Mouse (Mus musculus) forebrain, embryonic 13.5 days (tissue): Measurements from ENCODE around the gene Coro2b. TPM values are rescaled to one million over a fixed set of nuclear protein-coding genes. Genes with fewer than 3 reads are reported as not detected.

Experiments
- ATAC-seq: fragments of 200-750 bp; cut with Nextera tagmentation; 2 replicates; pipeline ENCODE4 v1.8.0; 2017
- H3K27ac ChIP-seq: fragments of 300-500 bp; sonication (generic); 2 replicates; pipeline ENCODE4 v1.5.1; 2015; ENCODE audit warnings: inconsistent platforms, mild to moderate bottlenecking, moderate library complexity
- H3K27me3 ChIP-seq: fragments of 300-500 bp; sonication (generic); 2 replicates; pipeline ENCODE4 v1.6.1; 2015; ENCODE audit warnings: mild to moderate bottlenecking, inconsistent platforms
- H3K36me3 ChIP-seq: fragments of 300-500 bp; sonication (generic); 2 replicates; pipeline ENCODE4 v1.6.1; 2015; ENCODE audit warnings: mild to moderate bottlenecking, inconsistent platforms; ENCODE audit not compliant: poor library complexity, severe bottlenecking
- H3K4me1 ChIP-seq: fragments of 300-500 bp; sonication (generic); 2 replicates; pipeline ENCODE4 v1.6.1; 2015; ENCODE audit warnings: inconsistent platforms
- H3K4me2 ChIP-seq: fragments of 300-500 bp; sonication (generic); 2 replicates; pipeline ENCODE4 v1.6.1; 2015; ENCODE audit warnings: inconsistent platforms, mild to moderate bottlenecking, moderate library complexity
- H3K4me3 ChIP-seq: fragments of 300-500 bp; sonication (generic); 2 replicates; pipeline ENCODE4 v1.5.1; 2015; ENCODE audit warnings: mild to moderate bottlenecking, inconsistent platforms
- H3K9ac ChIP-seq: fragments of 300-500 bp; sonication (generic); 2 replicates; pipeline ENCODE4 v1.6.1; 2015; ENCODE audit warnings: mild to moderate bottlenecking, inconsistent platforms
- H3K9me3 ChIP-seq: fragments of 300-500 bp; sonication (generic); replicated peaks from 2 replicates; pipeline ENCODE4 v1.6.1; 2016; ENCODE audit warnings: inconsistent platforms
- WGBS: fragments of 180-500 bp; shearing (Covaris S2); methylation state at CpG from one replicate; pipeline ENCODE4 v1.1.7; 2015; 5-methylcytosine and 5-hydroxymethylcytosine counted together
- polyA plus RNA-seq: library from polyadenylated mRNA; unstranded; fragments of >200 nt; fragmentation: Nextera tagmentation; extraction: Ambion mirVana; gene quantifications from 2 replicates; pipeline ENCODE4 v1.2.1, GENCODE M21; 2015

Coro2b gene
- polyA plus RNA-seq, 1 experiment from 2014 or later: 37.0 TPM

DNA sequence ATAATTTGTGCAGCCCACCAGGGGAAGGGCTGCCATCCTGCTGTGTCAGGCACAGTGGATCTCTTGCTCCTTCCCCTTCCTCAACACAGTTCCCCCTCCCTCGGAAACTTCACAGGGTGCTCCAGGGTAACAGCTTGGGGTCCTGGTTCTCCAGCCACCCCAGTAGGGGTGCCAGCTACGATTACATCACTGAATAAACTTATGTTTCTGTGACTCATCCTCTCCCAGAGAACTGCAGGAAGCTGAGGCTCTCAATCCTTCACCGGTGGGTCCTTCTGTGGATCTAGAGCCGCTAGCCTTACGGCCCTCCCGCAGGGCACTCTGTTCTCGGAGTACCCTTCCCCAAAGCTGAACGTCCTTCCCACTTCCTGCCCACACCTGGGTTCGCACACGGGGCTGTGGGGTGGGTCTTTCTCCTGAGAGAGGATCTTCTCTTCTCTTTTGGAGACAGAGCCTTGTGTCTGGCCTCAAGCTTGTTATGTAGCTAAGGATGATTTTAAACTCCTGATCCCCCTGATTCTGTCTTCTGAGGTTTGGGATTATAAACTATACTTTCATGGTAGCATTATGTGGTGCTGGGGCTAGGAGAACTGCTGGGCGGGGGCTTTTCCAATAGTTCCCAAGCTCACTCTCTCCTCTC is 136.2 kb downstream of the Coro2b start:
- no peak overlapping the region for H3K9ac ChIP-seq
- no peak overlapping the region for H3K4me2 ChIP-seq
- H3K27ac ChIP-seq: no peak overlapping the region
- WGBS: 79% methylated on average over 11 of the region's 11 CpGs
- H3K4me1 ChIP-seq: no peaks in the 10 kb centered on the region
- H3K27me3 ChIP-seq: no peaks in the 10 kb centered on the region
- no peak for ATAC-seq
- H3K36me3 ChIP-seq: no peaks in the 10 kb centered on the region
- H3K9me3 ChIP-seq: no peaks in the 10 kb centered on the region
- H3K4me3 ChIP-seq: no peak overlapping the region

DNA sequence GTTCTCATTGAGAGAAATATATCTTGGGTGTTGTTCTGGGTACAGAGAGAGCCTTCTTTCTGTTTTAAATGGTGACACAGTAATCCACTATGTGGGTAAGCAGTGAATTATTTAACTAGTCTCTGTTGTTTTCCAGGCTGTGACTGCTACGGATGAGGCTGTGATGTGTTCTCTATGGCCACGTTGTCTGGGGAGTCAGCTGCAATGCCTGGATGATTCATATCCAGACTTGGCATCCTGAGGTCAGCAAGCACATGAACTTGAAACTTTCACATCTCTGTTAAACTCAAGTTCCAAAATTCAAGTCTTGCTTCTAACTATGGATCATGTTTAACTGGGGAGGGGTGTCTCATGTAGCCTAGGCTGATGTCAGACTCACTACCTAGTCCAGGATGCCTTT is 142.7 kb downstream of the Coro2b start:
- H3K4me3 ChIP-seq: no peak overlapping the region
- H3K4me1 ChIP-seq: no peaks in the 10 kb centered on the region
- no peaks in the 10 kb centered on the region for H3K36me3 ChIP-seq
- no peaks in the 10 kb centered on the region for H3K27me3 ChIP-seq
- no peaks in the 10 kb centered on the region for H3K9me3 ChIP-seq
- ATAC-seq: no peak
- no peak overlapping the region for H3K9ac ChIP-seq
- no peak overlapping the region for H3K4me2 ChIP-seq
- H3K27ac ChIP-seq: no peak overlapping the region
- 89% methylated on average over 2 of the region's 2 CpGs for WGBS

DNA sequence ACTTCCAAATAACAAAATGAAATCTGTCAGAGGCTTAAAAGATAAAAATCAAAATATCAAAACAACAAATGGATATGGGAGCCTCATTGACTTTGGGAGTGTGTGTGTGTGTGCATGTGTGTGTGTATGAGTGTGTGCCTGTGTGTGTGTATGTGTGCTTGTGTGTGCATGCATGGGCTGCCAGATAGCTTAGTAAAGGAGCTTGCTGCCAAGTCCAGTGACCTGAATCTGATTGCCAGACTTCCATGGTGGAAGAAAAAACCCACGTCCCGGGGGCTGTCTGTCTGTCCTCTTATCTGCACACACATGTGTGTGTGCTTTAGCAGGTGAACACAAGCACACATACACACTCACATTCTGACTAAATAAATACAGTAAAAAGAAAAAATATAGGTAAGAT is 143.3 kb downstream of the Coro2b start:
- no peak for ATAC-seq
- no peaks in the 10 kb centered on the region for H3K9me3 ChIP-seq
- H3K4me3 ChIP-seq: no peak overlapping the region
- no peak overlapping the region for H3K4me2 ChIP-seq
- no peak overlapping the region for H3K9ac ChIP-seq
- no peaks in the 10 kb centered on the region for H3K4me1 ChIP-seq
- 82% methylated on average over 2 of the region's 2 CpGs for WGBS
- H3K36me3 ChIP-seq: no peaks in the 10 kb centered on the region
- H3K27me3 ChIP-seq: no peaks in the 10 kb centered on the region
- no peak overlapping the region for H3K27ac ChIP-seq

DNA sequence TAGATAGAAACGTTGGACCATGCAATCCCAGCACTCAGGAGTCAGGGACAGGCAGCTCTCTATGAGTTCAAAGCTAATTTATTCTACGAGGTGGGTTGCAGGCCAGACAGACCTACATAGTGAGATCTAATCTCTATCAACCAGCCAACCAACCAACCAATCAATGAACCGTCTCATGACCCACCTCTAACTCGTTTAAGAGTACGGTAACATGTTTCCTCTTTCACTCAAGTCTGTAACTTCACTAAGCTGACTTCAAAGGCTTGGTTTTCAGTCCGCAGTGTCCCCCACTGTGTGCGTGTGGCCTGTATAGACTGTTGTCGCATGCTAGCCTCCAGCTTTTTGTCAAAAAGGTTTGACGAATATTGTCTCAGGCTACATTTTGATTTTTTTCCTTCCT is 147.1 kb downstream of the Coro2b start:
- Histone ChIP-seq H3K4me1 (no peaks in the 10 kb centered on the region), H3K27ac (no peak overlapping the region), H3K4me2 (no peak overlapping the region), H3K27me3 (no peaks in the 10 kb centered on the region), H3K4me3 (no peak overlapping the region), H3K36me3 (no peaks in the 10 kb centered on the region), H3K9me3 (no peaks in the 10 kb centered on the region), H3K9ac (no peak overlapping the region)
- no peak for ATAC-seq
- 58% methylated on average over 9 of the region's 9 CpGs for WGBS

DNA sequence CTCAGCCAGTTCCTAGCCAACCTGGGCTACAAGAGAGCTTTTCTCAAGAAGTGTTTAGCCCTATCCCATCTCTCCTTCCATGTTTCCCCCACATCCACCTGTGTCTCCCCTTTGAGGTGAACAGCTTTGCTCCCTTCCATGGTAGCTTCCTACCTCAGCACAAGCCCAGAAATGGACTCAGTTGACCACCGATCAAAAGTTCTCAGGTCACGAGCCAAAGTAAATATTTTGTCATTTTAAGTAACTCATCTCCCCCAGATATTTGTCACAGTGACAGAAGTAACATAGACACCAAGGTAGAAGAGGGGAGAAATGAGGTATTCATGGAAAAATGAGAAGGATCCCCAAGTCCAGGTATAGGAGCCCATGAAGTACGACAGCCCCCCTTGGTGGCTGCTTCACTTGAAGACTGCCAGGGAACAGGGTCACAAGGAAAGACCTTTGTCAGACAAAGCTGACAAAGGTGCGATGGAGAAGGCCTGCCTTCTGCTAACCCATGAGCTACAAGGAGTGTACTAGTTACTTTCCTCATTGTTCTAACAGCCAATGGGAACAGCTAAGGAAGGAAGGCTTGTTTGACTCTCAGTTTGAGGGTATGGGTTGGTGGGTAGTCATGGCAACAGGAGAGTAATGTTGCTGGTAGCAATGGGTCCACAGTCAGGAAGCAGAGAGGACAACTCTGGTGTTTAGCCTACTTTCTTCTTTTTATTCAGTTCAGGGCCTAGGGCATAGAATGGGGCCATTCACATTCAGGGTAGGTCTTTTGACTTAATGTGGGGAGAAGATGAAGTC is 150.9 kb downstream of the Coro2b start:
- no peaks in the 10 kb centered on the region for H3K9me3 ChIP-seq
- H3K27ac ChIP-seq: no peak overlapping the region
- no peaks in the 10 kb centered on the region for H3K27me3 ChIP-seq
- H3K4me2 ChIP-seq: no peak overlapping the region
- H3K9ac ChIP-seq: no peak overlapping the region
- WGBS: 86% methylated on average over 4 of the region's 4 CpGs
- no peaks in the 10 kb centered on the region for H3K4me1 ChIP-seq
- no peak overlapping the region for H3K4me3 ChIP-seq
- no peak for ATAC-seq
- H3K36me3 ChIP-seq: no peaks in the 10 kb centered on the region

DNA sequence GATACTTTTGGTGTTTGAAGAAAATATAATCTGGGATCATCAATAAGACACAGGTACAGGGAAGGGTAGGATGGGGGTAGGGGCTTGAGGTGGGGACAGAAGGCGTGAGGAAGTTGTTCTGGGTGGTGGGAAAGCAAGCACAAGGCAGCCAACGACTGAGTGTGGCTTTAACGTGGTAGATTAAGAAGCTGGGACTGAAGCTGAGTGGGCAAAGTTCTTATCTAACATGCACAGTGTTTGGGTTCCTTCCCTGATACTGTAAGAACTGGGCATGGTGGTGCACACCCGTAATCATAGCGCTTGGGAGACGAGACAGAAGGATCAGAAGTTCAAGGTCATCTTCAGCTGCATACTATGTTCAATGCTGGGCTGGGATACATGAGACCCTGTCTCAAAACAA is 151.8 kb downstream of the Coro2b start:
- no peak overlapping the region for H3K4me2 ChIP-seq
- H3K36me3 ChIP-seq: peaks cover 8% of the 10 kb centered on the region
- no peak overlapping the region for H3K27ac ChIP-seq
- no peak overlapping the region for H3K9ac ChIP-seq
- no peaks in the 10 kb centered on the region for H3K27me3 ChIP-seq
- no peak overlapping the region for H3K4me3 ChIP-seq
- H3K4me1 ChIP-seq: no peaks in the 10 kb centered on the region
- no peaks in the 10 kb centered on the region for H3K9me3 ChIP-seq
- no peak for ATAC-seq
- 87% methylated on average over 6 of the region's 6 CpGs for whole genome bisulfite sequencing

DNA sequence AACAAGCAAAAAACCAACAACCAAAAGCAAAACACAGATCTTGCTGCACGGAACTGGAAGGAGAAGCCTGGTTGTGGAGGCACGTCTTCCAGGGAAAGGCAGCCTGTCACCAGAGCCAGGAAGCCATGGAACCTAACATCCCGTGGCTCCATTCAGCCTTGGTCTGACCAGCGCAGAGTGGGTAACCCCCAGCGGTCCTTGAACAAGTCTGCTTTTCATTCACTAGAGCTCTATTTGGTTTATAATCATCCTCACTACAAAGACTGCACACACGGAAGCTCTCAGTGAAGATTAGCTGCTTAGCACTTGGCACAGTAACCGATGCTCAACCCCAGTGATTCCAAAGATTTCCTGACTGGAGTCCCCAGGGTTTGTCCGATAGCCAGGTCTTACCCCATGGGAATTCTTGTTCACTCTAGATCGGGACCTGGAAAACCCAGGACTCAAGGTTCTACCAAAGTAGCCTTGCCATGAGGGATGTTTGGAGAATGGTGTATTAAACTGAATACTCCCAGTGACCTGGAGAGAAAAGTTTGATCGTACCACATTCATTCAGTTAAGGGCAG is 154.2 kb downstream of the Coro2b start:
- WGBS: 61% methylated on average over 10 of the region's 10 CpGs
- Histone ChIP-seq H3K27me3 (no peaks in the 10 kb centered on the region), H3K4me2 (no peak overlapping the region), H3K4me1 (no peaks in the 10 kb centered on the region), H3K9me3 (no peaks in the 10 kb centered on the region), H3K9ac (no peak overlapping the region), H3K4me3 (no peak overlapping the region), H3K36me3 (peaks cover 30% of the 10 kb centered on the region), H3K27ac (no peak overlapping the region)
- ATAC-seq: no peak

DNA sequence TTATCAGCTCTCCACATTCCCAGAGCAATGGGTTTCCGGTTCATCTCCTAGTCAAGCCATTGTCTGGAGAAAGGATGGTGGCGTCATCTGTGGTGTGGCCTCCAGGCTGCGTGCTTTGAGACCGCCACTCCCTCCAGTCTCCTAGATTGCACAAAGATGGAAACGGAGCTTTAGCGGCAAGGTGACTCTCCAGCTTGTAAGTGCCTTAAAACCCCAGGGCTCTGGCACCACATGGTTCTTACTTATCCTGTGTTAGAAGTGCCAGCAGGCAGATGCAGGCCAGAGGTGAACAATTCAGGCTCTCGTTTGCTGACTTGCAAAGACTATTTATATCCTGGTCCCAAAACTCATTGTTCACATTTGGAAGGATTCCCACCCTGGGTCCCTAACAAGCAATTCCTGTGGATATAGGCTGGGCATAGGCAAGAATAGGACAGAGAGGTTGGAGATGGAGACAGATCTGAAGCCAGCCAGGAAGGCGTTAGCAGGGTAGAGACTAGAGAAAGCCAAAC is 155.4 kb downstream of the Coro2b start:
- Histone ChIP-seq H3K9ac (no peak overlapping the region), H3K4me3 (no peak overlapping the region), H3K36me3 (peaks cover 42% of the 10 kb centered on the region), H3K9me3 (no peaks in the 10 kb centered on the region), H3K4me2 (no peak overlapping the region), H3K27ac (no peak overlapping the region; the same call in 1 of the 2 replicates), H3K4me1 (no peaks in the 10 kb centered on the region), H3K27me3 (no peaks in the 10 kb centered on the region)
- 63% methylated on average over 8 of the region's 8 CpGs for WGBS
- no peak for ATAC-seq

DNA sequence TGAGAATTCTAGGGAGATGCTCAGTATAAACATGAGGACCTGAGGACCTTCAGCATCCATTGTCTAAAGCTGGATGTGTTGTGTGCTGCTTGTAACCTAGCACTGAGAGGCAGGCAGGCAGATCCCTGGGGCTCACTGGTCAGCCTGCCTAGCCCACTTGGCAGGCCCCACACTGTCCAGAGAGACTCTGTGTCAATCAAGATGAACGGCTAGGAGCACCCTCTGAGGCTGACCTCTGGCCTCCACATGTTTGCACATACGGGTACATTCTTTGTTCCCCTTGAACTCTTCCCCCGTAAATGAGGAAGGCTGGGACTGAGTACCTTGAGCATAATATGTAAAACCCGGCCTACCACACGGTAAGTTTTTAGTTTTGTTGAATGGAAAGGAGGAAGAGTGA is 156.5 kb downstream of the Coro2b start:
- Histone ChIP-seq H3K36me3 (peaks cover 53% of the 10 kb centered on the region), H3K4me3 (no peak overlapping the region), H3K27ac (no peak overlapping the region), H3K27me3 (no peaks in the 10 kb centered on the region), H3K9me3 (no peaks in the 10 kb centered on the region), H3K4me2 (no peak overlapping the region), H3K9ac (no peak overlapping the region), H3K4me1 (no peaks in the 10 kb centered on the region)
- ATAC-seq: no peak
- 69% methylated on average over 5 of the region's 5 CpGs for WGBS

DNA sequence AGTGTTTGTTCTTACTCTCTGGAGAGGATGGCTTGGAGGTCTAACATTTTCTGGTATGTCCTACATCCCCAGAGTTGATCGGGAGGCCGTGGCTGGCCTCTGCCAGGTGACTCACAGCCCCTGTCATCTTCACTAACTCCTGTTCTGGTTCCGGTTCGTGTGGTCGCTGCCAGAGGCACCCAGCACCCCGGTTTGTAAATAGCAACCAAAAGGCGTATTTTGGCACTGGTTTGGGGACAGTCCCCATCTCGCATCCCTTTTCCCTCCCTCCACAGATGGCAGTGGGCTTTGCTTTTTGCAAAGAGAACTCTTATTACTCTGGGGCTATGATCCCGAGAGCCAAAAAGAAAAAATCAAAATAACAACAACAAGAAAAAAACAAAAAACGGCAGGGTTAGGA is 158.9 kb downstream of the Coro2b start:
- H3K9ac ChIP-seq: no peak overlapping the region
- ATAC-seq: no peak
- 93% methylated on average over 10 of the region's 10 CpGs for WGBS
- peaks cover 76% of the 10 kb centered on the region for H3K36me3 ChIP-seq
- no peaks in the 10 kb centered on the region for H3K27me3 ChIP-seq
- H3K4me2 ChIP-seq: no peak overlapping the region
- no peak overlapping the region for H3K4me3 ChIP-seq
- H3K9me3 ChIP-seq: no peaks in the 10 kb centered on the region
- H3K27ac ChIP-seq: no peak overlapping the region
- H3K4me1 ChIP-seq: no peaks in the 10 kb centered on the region

DNA sequence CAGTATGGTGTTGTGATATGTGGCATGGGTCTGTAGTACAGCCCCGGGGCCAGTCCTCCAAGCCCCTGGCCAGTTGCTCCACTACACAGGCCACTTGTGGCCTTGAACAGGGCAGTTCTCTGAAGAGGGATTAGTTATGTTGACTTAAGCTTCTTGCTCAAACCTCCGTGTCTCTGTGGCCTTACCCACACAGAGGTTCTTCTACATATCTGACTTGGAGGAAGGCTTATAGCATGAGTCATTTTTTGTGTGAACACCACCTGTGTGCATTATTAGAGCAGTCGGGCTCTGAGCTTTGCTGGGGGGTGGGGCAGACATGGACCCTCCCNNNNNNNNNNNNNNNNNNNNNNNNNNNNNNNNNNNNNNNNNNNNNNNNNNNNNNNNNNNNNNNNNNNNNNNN is 162.6 kb downstream of the Coro2b start:
- no peak overlapping the region for H3K4me3 ChIP-seq
- H3K36me3 ChIP-seq: peaks cover 76% of the 10 kb centered on the region
- H3K27me3 ChIP-seq: no peaks in the 10 kb centered on the region
- WGBS: 85% methylated on average over 3 of the region's 3 CpGs
- no peaks in the 10 kb centered on the region for H3K9me3 ChIP-seq
- H3K9ac ChIP-seq: no peak overlapping the region
- H3K4me1 ChIP-seq: peaks cover 22% of the 10 kb centered on the region
- no peak overlapping the region for H3K27ac ChIP-seq
- H3K4me2 ChIP-seq: no peak overlapping the region
- ATAC-seq: no peak

DNA sequence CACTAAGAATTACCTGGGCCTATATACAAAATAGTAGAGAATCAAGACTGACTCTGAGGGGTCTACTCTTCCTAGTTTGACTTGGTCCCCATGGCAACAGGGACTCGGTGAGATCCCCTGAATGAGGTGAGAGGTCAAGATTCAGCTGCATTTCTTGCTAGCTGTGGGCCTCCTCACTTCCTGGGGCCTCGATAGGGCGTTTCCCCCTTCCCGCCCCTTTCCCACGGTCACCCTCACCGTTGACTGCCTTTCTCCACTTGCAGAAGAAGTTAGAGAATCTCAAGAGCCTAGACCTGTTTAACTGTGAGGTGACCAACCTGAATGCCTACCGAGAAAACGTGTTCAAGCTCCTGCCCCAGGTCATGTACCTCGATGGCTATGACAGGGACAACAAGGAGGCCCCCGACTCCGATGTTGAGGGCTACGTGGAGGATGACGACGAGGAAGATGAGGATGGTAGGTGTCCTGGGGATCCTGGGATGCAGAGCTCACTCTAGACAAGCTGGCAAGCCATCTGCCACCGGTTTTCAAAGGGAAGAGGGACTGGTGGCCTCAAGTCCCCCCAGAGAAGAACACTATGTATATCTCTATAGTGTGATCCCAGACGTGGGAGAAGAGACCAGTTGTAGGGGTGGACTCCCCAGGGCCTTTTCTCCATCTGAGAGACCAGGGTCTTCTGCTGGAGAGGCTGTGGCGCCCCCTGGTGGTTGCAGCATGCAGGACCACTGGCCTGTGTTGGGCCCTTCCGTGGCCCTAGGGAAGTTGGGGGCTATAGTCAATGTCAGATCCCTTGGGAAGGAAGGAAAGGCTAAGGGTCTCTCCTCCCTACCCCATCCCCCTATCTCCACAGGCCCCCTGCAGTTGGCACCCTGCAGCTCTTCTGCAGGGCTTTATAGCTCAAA is 163.4 kb downstream of the Coro2b start:
- Histone ChIP-seq H3K4me2 (no peak overlapping the region), H3K27ac (no peak overlapping the region), H3K9me3 (no peaks in the 10 kb centered on the region), H3K9ac (no peak overlapping the region), H3K4me3 (no peak overlapping the region), H3K27me3 (no peaks in the 10 kb centered on the region), H3K36me3 (peaks cover 71% of the 10 kb centered on the region), H3K4me1 (peaks cover 29% of the 10 kb centered on the region)
- no peak for ATAC-seq
- 70% methylated on average over 18 of the region's 18 CpGs for WGBS
